Mouse (Mus musculus): ENCODE results near the gene Atl2.
A peak's percentile ranks its signal among the peaks of the same experiment; 100 is the strongest.

Atl2 gene

DNA sequence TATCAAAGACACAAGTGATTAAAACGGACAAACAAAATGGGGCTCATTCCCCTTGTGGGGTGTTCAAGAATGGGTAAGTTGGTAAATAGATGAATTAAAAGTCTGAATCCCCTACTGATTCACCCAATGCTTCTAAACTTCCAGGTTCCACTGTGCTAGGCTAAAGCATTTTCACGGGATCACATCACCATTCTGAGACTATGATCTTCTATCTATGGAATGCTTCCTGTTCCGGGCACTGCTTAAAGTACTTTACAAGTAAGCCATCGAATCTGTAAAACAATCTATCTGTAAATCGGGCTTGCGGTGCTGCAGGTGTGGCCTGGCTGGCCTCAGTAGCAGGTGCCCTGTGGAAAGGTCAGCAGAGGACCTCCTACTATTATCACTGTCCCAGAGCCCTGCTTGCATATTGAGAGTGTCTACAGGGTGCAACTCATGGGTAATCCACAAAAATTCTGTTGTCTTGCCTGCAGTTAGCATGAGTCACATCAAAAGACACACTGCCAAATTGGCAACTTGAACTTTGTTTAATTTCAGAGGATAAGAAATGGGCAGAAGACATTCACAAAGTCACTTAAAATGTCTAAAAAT is 2.3 kb upstream of the Atl2 start:
- DNase-seq (ENCODE audit: low spot score in 2 of 2), result no peak

- DNase-seq (ENCODE audit: low spot score in 2 of 2), result no peak
Measured at GRCm38 (mm10) chr17:79897666-79898065, 1.7 kb upstream of the Atl2 start.

DNA sequence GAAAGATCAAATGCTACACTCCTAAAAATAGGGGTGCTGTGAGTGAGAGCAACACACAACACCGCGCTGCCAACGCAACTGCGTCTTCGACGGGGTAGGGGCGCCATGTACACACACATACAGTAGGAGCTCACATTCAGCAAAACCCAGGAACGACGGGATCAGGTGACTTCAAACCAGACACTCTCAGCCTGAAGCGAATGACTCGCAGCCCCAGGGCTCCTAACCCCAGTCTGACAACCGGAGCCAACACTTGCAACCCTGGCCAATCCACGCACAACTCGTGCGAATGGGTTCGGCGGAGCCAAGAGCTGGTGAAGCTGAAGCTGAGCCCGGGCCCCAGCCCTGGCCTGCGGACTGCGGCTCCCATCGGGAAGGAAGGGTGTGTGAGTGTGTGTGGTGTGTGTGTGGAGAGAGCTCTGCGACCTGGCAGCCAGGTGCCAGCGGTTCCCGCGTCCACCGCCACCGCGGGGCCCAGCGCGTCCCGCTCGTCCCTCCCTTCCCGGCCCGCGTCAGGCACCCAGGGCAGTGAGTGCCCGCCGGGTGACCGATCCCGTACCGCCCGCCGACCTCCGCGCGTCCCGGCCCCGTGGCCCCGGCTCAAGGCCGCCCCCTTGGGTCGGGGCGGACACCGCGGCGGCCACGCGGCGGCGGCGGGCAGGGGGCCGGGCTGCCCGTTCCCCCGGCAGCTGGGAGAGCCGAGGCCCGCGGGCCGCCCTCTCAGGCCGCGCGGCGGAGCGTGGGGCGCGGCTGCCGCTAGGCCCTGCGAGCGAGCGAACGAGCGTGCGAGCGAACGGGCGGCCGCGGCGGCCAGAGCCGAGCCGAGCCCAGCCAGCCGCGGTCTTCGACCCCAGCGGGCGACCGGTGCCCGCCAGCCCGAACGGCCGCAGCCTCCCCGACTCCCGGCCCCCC is 696 bp downstream of the Atl2 start:
- DNase-seq (ENCODE audit: low spot score in 2 of 2), result peak in 1 of 2 experiments; percentile 38

- no peak for DNase-seq (ENCODE audit: low spot score in 2 of 2)
Measured at GRCm38 (mm10) chr17:79894054-79894453, 1.9 kb downstream of the Atl2 start.

GRCm38 (mm10) chr17:79891944-79892343 is 4.0 kb downstream of the Atl2 start:
- DNase-seq (ENCODE audit: low spot score in 2 of 2), result no peak

DNA sequence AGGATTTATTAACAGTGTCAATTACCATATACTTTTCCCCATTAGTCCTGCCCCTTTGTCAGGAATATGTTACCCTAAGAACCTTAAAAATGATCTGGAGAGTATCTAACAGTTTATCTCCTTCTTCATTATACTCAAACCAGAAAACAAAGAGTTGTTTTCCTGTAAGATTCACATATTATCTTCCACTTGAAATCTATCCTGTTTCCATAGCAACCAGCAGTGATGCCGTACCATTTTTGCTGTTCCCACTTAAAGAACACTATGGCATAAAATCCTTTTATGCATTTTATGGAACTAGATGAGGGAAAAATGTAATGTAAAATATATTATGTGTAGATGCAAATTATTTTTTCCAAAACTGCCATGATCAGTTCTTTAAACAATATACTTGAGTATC is 8.0 kb downstream of the Atl2 start:
- no peak for DNase-seq (ENCODE audit: low spot score in 2 of 2)

DNA sequence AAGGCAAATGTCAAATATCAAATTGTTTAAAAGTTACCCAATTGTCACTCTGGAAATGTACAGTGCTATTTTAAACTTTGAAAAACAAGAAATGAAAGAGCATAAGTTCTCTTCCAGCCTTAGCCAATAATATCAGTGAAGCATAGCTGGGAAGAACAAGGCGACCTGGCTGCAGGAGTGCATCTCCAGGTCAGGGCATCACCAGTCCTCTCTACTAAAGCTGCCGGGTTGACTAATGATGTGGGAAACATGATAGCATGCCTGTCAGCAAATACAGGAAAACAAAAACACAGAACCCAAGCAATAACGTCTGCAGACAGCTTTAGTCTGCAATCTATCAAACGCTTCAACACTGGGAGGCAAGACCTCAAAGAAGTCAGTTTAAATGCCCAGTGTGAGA is 12.7 kb downstream of the Atl2 start:
- DNase-seq (ENCODE audit: low spot score in 2 of 2), result no peak

DNA sequence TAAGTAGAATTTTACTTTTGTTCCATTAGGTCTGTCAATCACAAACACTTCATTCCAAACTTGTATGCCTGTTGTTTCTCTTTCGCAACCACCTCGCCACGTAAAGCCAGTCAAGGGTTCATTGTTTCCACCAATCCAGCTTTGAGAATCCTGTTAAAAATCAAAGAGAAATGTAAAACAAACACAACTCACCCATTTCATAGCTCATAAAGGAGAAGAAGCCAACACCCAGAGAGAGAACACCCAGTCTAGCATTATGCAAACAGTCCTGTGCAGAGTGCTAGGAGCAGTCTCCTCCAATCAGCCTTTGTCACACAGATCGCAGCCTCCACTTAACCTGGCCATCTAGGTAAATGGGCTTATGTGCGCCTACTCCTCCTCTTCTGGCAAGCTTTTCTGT is 30.9 kb downstream of the Atl2 start:
- no peak for DNase-seq (ENCODE audit: low spot score in 2 of 2)

- no peak for DNase-seq (ENCODE audit: low spot score in 2 of 2)
Measured at GRCm38 (mm10) chr17:79864503-79864902, 31.4 kb downstream of the Atl2 start.

DNA sequence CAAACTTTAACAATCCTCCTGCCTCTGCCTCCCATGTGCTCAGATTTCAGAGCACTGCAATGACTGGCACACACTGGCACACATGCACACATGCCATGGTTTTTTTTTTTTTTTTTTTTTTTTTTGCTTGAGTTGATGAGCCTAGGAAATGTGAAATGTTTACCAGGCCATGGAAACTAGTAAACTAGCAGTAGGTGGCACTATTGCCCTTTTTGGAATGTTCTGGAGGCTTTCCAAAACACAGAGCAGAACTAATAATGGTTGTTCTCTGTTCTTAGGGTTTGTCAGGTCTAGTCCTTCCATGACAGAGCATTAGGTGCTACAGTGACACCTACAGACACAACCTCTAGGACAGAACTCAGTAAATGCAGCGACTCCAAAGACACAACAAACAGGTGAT is 33.9 kb downstream of the Atl2 start:
- no peak for DNase-seq (ENCODE audit: low spot score in 2 of 2)

DNA sequence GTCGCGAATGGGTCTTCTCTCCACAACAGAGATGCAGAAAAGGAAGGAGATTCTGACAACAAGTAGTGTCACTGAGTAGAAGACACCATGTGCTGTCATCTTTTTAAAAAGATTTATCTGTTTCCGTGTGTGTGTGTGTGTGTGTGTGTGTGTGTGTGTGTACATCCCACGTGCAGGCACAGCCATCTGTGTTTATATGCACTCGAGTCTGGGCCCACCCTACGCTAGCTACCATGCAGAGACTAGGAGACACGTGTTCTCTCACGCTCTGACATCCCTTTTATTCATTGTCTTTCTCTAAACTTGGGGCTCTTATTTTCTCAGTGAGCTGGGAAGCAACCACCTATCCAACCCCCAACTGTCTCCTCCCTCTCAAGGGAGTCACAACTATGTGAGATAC is 40.4 kb downstream of the Atl2 start:
- DNase-seq (ENCODE audit: low spot score in 2 of 2), result no peak

GRCm38 (mm10) chr17:79848385-79848784 is 47.5 kb downstream of the Atl2 start:
- no peak for DNase-seq (ENCODE audit: low spot score in 2 of 2)

- DNase-seq (ENCODE audit: low spot score in 2 of 2), result no peak
Measured at GRCm38 (mm10) chr17:79846182-79846581, 49.7 kb downstream of the Atl2 start.

DNA sequence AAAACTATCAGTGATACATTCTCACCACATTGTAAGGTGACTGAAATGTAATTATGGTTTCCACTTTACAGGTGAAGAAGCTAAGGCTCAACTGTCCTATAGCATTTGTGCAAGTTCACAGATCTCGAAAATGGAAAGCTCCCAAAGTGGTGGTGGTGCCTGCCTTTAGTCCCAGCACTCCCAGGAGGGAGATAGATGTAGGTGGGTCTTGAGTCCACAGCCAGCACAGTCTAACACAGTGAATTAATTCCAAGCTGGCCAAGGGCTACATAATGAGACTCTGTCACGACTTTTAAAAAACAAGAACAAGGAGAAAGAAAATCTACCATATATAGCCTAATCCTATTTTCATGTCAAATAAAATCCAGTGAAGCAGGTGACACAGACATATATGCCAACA is 50.2 kb downstream of the Atl2 start:
- no peak for DNase-seq (ENCODE audit: low spot score in 2 of 2)

- DNase-seq (ENCODE audit: low spot score in 2 of 2), result peak; percentile 52 to 74
Measured at GRCm38 (mm10) chr17:79840254-79841238, 55.4 kb downstream of the Atl2 start.

DNA sequence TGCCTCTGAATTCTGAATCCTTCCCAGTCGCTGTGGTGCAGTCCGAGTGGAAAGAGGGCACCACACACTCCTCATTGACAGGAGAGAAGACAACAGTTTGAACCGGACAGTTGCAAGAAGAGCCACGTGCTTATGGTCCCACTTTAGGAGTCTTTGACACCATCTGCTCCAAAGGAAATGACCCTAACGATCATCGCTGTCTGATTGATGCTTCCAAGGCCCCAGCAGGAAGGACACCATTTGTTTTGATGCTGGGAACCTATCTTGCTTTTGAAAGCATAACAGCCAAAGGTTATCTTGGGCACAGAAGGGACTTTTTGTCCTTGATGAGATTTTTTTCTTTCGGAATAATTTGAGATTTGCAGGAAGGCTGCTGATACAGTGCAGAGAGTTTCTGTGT is 58.9 kb downstream of the Atl2 start:
- DNase-seq (ENCODE audit: low spot score in 2 of 2), result no peak

GRCm38 (mm10) chr17:79835714-79836373 is 60.1 kb downstream of the Atl2 start:
- DNase-seq (ENCODE audit: low spot score in 2 of 2), result no peak

DNA sequence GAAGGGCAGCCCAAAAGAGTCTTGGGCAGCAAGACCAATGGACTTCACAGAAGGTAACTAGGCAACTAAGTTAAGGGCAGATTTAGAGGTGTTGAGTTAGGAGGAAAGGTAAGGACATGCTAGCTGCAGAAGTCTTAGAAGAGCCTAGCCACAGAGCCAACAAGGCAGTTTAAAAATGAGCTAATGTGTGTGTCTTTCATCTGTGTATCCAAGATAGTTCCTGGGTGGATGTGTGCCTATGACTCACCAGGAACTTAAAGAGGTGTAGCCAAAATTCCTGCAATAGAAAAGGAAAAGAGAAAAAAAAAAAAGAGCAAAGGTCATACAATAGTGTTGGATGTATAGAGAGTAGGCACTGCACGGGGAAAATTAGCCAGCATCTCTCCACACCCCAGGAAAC is 63.6 kb downstream of the Atl2 start:
- DNase-seq (ENCODE audit: low spot score in 2 of 2), result no peak

- DNase-seq (ENCODE audit: low spot score in 2 of 2), result no peak
Measured at GRCm38 (mm10) chr17:79826482-79827034, 69.4 kb downstream of the Atl2 start.

DNA sequence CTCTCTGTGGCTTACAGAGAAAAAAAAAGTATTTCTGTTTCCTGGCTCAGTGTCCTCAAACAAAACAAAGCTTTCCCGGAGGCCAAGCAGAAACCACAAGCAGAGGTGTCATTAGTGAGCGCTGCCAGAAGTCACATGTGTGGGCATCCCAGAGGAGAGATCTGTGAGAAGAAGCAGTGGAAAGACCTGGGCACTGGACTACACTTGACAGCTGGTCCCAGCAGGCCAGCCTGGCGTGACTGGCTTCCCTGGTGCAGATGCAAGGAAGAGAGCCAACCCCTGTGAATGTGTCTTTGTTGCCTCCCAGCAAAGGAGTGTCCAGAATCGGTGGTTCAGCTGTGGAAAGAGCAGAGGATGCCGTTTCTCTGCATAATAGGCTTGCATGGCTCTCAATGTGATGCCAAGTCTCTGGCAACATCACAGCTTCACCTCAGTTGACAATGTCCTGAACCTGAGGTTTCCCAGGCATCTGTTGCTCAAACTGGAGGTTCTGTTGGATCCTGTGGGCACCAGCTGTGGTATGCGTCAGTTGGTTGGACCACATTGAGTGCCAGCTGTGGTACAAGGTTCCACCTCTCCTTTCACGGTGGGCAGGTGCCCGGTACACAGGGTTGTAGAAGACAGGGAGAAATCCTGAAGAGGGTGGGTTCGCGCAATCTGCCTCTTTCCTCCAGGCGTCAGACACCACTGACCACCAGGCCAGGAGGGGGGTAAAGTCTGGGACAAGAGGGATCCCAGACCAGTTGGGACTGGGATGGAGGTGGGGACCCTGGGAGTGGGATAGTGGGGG is 70.5 kb downstream of the Atl2 start:
- DNase-seq (ENCODE audit: low spot score in 2 of 2), result no peak
